Mouse (Mus musculus) adipocyte (in vitro differentiated cells): ENCODE results near the gene Ubqln3.

Source experiments
- DNase-seq: peaks from one replicate; pipeline ENCODE4 v3.0.0-alpha.2; 2016; ENCODE audit warnings: low spot score

Gene Ubqln3

DNA sequence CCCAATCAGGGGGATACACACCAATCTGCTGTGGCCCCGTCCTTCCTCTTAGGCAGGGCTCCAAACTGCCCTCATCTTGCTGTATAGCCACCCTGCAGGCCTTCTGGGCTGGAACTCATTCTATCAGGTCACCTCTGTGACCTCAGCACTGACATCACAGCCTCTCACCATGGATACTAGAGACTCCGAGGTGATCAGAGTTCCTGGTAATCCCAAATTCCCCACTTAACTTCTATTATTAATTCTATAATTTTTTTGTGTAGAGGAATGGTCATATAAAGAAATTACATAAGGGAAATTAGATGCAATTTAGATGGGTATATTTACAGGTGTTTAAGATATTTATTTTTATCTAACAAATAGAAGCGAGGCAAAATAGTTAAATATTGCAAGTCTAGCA lies at the start of gene Ubqln3:
Gene Ubqln3 (minus strand): TSS at position 101 of the 400 bp plus-strand sequence.
- DNase-seq, result no peak

DNA sequence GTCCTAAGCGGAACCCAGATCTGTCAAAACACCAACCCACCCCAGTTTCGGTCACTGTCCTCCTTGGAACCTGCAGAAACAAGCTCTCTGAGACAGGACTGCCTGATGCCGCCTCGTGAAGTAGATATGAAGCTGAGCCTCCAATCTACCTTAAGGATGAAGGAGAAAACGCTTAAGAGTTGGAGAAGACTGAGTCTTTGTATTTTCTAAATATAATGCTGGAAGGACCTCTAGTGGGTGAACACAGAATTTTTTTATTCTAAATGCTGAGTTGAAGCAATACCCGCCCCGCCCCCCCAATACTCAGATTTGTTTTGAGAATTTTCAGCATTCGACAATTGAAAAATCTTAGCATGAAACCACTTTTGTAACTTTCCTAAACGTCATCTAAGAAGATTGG lies 48.2 kb upstream of the Ubqln3 start:
- no peak for DNase-seq

DNA sequence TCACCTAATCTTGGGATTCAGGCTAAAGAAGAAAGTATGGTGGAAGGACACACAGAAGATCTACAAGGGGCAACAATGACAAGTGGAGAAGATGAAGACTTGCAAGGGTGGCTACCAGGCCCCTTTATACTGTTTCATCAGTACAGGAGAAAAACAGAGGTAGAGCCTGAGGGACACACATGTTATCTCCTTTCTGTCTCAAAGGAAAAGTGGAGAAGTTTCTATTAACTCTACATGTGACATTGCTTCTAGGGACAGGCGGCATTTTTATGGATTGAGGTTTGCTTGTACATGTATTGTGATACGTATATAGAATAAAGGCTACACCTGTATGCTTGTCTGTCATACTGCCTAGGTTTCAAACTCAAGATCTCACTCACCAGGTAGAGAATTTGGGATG lies 40.2 kb upstream of the Ubqln3 start, which contains the start of gene Olfr648:
Gene Olfr648 (minus strand): TSS at position 101 of the 400 bp plus-strand sequence.
- no peak for DNase-seq

DNA sequence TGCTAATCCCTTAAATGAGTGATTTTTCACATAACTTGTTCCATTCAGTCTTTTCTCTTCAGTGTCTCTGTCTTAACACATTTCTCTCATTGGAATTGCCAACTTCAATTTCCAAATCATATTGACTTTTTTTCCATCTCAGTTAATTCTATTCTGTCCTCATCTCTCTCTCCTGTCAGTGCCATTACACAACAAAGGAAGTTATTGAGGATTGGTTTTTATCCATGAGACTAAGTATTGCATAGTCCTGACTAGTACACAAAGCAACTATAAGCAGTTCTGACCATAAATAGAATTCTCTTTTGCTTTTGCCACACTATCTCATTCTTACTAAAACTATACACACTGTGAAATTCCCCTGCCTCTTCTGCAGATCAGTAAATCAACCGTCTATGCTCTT lies 36.0 kb upstream of the Ubqln3 start:
- DNase-seq, result no peak

DNA sequence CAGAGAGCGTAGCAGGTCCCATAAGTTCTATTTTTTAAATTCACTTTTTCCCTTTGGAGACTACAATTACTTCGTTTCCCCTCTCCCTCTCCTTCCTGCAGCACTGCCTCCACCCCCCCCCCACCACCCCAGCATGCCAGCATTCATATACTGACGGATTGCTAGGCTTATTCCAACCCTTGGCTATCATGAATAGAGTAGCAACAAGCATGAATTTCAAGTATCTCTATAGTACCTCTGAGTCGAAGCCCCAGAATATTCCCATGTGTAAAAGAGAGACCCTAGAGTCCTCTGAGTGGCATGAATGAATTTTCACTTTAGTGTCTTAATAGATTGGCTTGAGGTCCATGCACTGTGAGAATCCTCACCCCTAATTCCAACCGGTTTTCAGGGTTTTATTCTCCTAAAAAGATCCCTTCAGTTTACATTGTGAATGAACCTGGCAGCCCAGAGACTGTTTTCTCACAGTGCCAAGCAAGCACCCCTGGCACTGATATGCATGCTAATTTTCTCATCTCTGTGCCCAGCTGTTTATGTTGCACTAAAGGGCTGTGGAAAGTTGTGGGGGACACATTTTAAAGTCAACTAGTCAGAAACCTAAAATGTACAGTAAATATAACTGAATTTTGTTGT lies 35.5 kb upstream of the Ubqln3 start:
- no peak for DNase-seq

DNA sequence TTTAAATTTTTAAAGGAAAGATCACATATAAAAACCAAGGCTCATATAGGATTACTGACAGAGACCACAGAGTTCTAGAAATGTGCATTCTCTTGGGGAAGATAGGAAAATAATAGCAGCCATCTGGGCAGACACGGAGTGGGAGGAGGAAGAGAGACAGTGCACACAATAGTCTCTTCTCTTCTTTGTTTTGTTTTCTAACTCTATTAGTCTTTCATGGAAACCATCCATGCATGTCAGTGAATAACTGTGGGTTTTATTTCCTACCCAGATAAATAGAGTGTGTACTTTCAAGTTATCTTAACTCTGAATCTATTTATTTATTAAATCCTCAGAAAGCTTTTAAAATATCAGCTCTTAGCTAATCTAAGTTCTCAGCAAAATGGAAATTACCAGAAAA lies 32.0 kb upstream of the Ubqln3 start:
- no peak for DNase-seq

DNA sequence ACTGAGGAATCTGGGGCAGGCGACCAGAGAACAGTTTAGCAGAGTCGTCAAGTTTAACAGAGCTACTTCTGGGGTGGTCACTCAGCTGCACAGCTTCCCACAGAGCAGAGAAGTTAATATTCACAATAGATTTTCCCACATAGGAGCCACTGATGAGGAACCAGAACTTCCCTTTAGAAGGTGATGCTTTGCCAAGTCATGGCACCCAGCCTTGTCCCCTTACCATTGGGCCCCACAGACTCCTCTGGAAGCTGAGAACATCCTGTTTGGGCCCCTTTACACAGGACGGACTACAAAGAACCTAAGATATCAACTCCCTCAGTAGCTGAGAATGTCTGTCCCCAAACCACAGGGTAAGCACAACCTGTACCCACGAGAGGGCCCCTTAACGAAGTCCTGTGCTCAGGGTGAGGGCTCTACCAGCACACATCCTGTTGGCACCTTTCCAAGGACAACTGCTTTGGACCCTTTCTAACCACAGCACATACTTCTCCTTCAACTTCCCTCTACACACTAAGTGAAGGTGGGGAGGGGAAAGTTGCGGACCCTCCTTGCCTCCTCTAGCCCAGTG lies 26.6 kb upstream of the Ubqln3 start:
- DNase-seq, result no peak

DNA sequence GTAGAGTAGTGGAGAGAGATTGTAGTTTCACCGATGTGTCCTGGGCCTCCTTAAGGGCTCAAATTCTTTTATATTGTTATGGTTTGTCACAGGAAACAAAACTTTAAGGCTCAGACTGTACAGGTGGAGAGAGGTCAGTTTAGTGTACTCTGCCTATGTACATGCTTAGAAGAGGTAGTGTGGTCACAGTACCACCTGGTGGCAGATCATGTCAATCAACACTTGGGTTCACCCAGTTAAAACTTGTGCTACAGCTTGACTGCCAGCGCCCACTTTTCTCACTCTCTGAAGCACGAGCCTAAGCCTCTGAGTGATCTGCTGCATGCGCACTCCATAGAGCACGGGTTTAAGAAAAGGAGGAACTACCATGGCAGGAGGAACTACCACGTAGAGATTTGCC lies 24.0 kb upstream of the Ubqln3 start:
- DNase-seq, result no peak

DNA sequence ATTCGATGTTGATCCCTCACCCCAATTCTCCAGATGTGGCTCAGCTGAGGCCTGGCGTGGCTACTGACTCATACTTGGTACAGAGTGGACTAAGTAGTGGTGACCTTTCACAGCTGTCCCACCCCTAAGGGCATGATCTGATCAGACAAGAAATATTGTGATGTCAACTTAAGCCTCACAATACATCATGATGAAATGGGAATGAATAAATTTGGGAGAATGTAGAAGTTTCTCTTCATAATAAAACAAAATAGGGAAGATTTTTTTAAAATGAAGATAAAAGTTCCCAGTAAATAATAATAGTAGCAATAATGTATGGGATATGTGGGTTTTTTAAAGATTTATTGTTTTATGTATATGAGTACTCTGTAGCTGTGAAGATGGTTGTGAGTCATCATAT lies 7.4 kb upstream of the Ubqln3 start, which contains the start of gene Ubqlnl:
Gene Ubqlnl (minus strand): TSS at position 101 of the 400 bp plus-strand sequence.
- DNase-seq, result no peak

DNA sequence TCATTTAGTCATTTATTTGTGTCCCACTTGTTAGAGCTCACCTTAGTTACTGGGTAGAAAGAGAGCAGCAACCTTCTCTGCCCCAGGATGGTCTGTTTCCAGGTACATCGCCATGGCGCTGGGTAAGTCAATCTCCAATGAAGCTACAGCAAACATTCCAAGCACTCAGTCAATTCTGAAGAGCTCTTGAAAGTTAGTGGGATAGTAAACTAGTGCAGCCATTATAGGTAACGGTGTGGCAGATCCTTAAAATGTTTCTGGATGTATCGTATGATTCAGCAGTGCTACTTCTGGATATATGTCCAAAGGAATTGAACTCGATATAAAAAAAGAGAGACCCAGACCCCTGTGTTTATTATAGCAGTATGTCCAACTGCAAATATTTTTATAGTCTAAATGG lies 5.8 kb downstream of the Ubqln3 start, which contains the start of gene Olfr643:
Gene Olfr643 (minus strand): TSS at position 101 of the 400 bp plus-strand sequence.
- DNase-seq, result no peak

DNA sequence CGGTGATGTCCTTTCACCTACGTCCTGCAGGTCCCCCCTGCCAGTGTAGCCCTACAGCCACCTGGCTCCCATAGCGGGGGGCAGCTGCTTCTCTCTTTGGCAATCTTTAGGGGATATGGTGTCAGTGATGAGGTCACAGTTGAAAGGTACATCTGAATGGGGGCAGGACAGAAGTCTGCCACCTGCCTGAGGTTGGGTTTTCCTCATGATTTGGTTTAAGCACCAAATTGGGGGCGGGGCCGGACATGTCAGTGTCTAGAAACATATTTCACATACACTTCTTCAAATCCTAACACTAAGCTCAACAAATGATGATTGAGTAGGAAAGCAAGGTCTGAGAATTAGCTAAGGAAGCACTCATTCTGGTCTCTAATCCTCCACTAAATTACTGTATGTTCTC lies 13.4 kb downstream of the Ubqln3 start, which contains the start of gene Ubqln5:
Gene Ubqln5 (minus strand): TSS at position 101 of the 400 bp plus-strand sequence.
- DNase-seq, result no peak

DNA sequence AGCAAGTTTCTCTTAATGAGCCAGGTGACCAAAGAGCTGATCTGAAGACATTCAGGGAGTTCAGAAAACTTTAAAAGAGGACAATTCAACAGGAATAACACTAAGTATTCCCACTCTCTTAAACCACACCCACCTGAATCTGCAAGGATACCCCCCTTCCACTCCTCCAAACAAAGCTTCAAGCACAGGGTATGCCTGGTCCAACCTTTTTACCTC lies 38.4 kb downstream of the Ubqln3 start, which contains the start of gene Olfr646:
Gene Olfr646 (plus strand): TSS at position 117 of the 216 bp plus-strand sequence.
- DNase-seq, result no peak

DNA sequence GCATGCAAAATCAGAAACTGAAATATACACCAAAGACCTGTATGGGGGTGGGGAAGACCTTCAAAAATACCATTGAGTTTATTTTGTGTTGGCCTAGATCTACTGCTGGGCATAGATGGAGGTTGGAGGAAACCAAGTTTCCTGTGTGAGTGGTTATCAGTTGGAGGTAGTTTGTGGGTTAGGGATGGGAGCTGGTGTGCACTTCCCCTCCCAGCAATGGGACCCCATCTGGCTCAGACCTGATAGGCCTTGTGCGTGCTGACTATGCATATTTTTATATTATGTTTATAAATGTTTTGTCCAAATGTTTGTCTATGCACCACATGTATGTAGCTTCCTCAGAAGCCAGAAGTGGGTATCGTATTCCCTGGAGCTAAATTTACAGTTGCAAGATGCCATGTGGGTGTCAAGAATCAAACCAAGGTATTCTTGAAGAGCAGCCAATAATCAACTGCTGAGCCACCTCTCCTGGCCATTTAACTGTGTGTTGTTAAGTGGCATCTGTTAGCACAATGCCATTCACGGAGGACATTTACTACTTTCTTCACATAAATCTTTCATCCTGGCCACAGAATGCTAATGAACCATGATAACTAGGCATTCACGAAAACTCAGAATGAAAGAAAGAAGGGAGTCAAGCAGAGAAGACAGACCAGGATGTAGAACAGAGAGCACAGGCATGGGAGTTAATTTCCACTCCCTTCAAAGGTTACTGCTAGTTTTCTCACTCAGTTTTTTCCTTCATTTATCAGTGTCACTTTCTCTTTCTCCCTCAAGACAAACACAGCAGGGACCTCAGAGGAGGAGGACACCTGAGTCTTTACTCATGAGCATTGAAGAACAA lies 38.9 kb downstream of the Ubqln3 start:
- DNase-seq, result no peak
